Mouse (Mus musculus) heart, postnatal 0 days (tissue): ENCODE results near the gene Itga1.

ENCODE experiments used
- CTCF ChIP-seq: IDR thresholded peaks from 2 replicates; pipeline ENCODE4 v1.5.1; 2016; ENCODE audit warnings: antibody characterized with exemption, control low read depth, low read depth
- EP300 ChIP-seq: IDR thresholded peaks from 2 replicates; pipeline ENCODE4 v1.6.1; 2016; ENCODE audit warnings: antibody characterized with exemption, low read depth

- no peak for TF ChIP-seq CTCF
- TF ChIP-seq EP300, result no peak
These were observed 114.1 kb downstream of the Itga1 start for GRCm38 (mm10) chr13:114987668-114988067.
